Mouse (Mus musculus): ENCODE results near the gene Klf13.

DNA sequence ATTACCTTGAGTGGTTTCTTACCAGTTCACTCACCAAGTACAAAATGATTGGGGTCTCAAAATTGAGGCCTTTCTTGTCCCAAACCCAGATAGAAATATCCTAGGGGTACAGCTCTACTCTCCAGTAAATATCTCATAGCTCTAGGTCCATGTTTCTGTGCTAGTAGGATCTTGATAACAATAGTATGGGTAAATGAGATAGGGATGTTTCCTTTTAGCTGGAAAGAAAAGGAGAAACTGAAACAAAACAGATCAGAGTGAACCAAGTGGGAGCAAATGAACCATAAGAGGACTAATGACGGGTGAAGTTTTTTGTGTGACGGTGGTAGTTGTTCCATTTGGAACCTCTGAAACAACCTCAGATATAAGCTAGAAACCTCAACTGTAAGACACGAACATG, 2.3 kb upstream of the Klf13 start:
- TF ChIP-seq CTCF (IDR thresholded peaks at IDR 0.05; ENCODE audit: low read depth), result no peak
- no peak; the same call in 1 of the 2 replicates for TF ChIP-seq EP300 (IDR thresholded peaks at IDR 0.05; ENCODE audit: low read depth)

Measured in liver, embryonic 14.5 days (tissue).